Mouse (Mus musculus): ENCODE data around the gene Zfp672.
"Not testable (repeated sequence)": the region's sequence is repeated elsewhere in the genome, so short reads cannot be mapped to it uniquely, and the experiment has no call there.

Zfp672 gene

DNA sequence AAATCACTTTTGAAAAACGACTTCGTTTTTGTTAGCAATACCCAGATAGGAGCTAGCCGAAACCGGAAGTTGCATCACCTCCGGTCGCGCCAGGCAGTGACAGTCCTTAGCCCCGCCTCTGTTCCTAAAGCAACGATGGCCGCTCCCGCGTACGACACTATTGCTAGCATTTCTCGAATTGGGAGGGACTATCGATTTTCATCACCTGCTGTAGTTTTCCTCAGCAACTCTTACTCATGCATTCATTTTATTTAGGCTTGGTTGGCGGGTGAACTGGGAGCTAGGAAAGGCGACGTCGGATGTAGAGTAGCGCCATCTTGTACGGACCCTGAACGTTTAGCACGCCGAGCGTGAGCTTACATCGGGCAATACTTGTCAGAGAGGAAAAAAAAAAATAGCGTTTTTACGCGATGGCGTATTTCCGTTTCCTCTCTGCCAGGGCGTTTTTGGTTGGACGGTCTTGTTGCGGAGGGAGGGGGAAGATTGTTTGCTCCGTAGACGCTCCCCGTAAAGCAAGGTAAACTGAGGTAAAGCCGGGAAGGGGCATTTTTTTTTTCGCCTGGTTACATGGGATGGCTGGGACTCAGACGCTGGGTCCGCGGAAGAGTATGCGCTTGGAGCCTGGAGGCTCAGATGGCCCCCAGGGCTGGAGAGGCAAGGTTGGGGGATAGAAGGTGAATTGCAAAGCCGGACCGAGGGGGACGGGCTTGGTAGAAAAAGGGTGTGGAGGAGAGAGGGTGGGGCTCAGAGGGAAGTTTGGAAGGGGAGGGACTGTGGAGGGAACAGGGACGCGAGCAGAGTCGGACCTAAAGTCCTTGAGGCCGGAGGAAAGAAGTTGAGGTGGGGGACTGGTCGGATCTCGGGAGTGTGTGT lies at the start of gene Zfp672, which contains the start of gene Sh3bp5l:
Gene Zfp672, minus strand, starts transcription at position 64 of the 873 bp plus-strand sequence.
Gene Sh3bp5l, plus strand, starts transcription at position 449 of the 873 bp plus-strand sequence.
- DNase-seq: peak; percentile 89 to 95

GRCm38 (mm10) chr11:58379516-58379915 lies 49.4 kb upstream of the Zfp672 start:
- DNase-seq: no peak

DNA sequence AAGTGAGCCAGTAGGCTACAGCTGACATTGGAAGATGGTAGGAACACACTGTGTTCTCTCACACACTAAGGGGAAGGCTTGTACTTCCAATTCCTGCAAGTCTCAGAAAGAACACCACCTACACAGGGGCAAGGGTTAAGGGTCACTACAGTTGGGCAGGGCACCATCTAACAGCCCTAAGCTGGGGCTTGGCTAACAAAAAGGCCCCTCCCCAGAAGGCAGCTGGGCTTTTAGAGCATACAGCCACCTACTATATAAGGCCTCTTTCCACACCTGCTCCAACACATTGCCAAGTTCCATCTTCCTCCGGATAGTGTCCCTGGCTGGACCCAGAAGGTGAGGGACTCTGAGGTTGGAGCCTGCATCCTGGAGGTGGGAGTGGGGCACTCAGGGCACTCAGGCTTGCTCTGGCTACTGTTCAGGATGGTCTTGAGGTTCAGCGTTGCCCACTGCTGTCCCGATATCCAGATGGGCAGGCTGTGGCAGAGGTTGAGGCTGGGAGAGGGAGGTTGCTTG lies 48.7 kb upstream of the Zfp672 start, which contains the start of gene Lypd8:
Gene Lypd8, plus strand, starts transcription at position 281 of the 516 bp plus-strand sequence.
- no peak for DNase-seq

GRCm38 (mm10) chr11:58377686-58378085 lies 47.5 kb upstream of the Zfp672 start:
- no peak for DNase-seq

- DNase-seq: no peak
Observed at GRCm38 (mm10) chr11:58377273-58377672, 47.1 kb upstream of the Zfp672 start.

DNA sequence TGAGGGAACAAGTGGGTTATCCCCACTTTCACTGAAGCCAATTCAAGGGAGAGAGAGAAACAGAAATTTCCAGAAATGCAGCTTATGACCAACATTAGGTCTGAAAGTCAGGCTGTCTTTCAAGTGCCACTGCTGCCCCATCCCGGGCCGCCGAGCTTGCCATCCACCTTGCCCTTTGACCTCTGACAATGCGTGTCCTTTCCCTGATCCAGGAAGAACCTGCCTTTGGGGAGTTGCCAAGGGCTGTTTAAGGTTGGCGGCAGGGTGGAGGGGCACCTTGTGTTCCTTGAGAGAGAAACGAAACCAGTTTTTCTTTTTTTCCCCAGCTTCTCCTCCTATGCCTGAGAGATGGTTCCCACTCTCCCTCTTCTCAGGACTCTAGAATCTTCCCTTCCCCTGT lies 36.1 kb upstream of the Zfp672 start:
- not testable (repeated sequence) for DNase-seq

GRCm38 (mm10) chr11:58364454-58364853 lies 34.3 kb upstream of the Zfp672 start:
- DNase-seq: no peak

DNA sequence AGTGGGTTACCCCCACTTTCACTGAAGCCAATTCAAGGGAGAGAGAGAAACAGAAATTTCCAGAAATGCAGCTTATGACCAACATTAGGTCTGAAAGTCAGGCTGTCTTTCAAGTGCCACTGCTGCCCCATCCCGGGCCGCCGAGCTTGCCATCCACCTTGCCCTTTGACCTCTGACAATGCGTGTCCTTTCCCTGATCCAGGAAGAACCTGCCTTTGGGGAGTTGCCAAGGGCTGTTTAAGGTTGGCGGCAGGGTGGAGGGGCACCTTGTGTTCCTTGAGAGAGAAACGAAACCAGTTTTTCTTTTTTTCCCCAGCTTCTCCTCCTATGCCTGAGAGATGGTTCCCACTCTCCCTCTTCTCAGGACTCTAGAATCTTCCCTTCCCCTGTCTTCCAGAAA lies 32.4 kb upstream of the Zfp672 start:
- not testable (repeated sequence) for DNase-seq

GRCm38 (mm10) chr11:58357844-58358534 lies 27.9 kb upstream of the Zfp672 start:
- peak; percentile 16 to 22 for DNase-seq

- DNase-seq: no peak
Observed at GRCm38 (mm10) chr11:58357042-58357441, 26.9 kb upstream of the Zfp672 start.

GRCm38 (mm10) chr11:58354927-58355326 lies 24.8 kb upstream of the Zfp672 start:
- DNase-seq: no peak

DNA sequence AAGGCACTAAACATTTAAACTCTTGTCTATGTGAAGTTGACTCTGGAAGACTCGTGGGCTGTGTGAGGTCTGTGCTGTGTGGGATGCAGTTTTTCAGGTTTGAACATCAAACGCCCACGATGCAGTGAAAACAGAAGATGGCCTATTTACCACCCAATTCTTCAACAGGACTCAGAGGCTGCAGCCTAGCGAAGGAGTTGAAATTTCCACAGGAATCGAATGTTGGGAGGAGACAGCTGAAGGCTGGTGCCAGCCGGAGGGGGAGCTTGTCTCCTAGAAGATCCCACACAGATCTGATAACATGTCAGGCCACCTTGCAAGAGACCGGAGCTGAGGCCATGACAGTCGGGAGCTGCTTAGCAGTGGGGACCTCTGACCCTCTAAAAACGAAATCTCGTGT lies 24.3 kb upstream of the Zfp672 start:
- DNase-seq: no peak

DNA sequence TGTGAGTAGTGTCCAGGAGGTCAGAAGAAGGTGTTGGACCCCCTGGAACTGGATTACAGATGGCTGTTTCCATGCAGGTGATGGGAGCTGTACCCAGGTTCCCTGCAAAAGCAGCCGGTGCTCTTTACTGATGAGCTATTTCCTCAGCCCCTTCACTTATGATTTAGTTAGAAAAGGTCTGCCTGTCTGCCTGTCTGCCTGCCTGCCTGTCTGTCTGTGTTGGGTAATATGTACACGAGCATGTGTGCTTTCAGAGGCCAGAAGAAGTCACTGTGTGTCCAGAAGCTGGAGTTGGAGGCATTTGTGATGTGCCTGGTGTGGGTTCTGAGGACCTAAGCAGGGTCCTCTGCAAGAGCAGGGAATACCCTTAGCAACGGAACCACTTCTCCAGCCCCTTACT lies 23.6 kb upstream of the Zfp672 start:
- DNase-seq: no peak

- DNase-seq: no peak
Observed at GRCm38 (mm10) chr11:58352681-58353548, 22.8 kb upstream of the Zfp672 start.

- DNase-seq: no peak
Observed at GRCm38 (mm10) chr11:58351179-58351578, 21.0 kb upstream of the Zfp672 start.

GRCm38 (mm10) chr11:58350628-58351027 lies 20.5 kb upstream of the Zfp672 start:
- no peak for DNase-seq

GRCm38 (mm10) chr11:58346745-58347144 lies 16.6 kb upstream of the Zfp672 start:
- DNase-seq: no peak

GRCm38 (mm10) chr11:58334746-58335145 lies 4.6 kb upstream of the Zfp672 start:
- peak; percentile 81 to 85 for DNase-seq

GRCm38 (mm10) chr11:58331546-58331945 lies 1.4 kb upstream of the Zfp672 start:
- no peak for DNase-seq

DNA sequence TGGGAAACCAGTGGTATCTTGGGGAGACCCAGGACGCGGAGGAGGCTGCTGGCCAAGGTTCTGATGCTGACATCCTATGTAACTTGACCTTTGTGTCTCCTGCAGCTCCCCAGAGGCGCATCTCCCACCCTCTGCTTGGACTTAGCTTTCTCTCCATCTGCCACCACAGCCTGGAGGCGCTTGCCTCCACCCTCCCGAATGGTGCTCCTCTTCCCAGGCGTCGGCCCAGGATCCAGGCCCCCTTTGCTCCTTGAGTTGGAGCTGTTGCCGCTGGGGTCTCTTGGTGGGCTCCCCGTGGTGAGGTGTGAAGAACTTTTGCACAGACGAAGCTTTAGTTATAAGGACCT lies 983 bp upstream of the Zfp672 start:
- DNase-seq: no peak

- no peak for DNase-seq
Observed at GRCm38 (mm10) chr11:58329906-58330275, 248 bp downstream of the Zfp672 start.

DNA sequence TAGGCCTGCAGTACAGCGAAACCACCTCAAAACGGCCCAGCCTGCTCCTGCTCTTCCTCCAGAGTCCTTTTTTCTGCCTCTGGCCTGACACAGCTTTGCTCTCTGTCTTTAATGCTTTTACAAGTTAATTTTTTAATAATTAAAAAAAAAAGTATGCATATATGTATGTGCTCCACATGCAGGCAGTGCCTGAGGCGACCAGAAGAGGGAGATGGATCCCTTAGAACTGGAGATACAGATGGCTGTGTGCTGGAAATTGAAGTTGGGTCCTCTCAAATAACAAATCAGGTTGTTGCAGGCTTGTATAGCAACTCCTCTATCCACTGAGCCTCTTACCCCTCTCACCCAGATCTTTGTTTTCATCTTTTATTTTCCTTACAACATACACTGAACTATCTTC lies 3.4 kb downstream of the Zfp672 start:
- no peak for DNase-seq
